24 mouse cellular contexts compared by ENCODE assay signal in the genomic region with DNA sequence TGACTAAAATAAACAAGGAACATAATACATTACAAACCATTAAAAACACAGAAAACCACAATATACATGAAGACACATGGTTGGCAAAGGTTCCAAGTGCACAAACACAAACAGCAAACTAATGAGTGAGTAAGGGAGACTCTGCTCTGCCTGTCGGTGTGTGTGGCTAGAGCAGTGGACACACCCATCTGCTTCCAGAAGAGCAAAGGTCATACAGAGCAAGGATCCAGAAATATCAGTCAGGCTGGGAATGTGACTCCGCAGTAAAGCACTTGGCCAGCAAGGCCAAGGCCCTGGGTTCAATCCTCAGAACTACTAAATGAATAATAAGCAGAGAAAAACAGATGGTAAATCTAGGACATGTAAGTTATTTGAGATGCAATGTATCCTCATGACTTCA. TPM values are rescaled to one million over a fixed set of nuclear protein-coding genes. Genes with fewer than 3 reads are reported as not detected.
DNase-seq lines count a peak whose midpoint lies in the region; ATAC-seq and TF ChIP-seq lines count a peak whose summit lies in the region.
"Had no signal": no experiment of that assay in that cellular context is flagged by ENCODE, and none has a peak within 500 bp of the region (broad histone marks: within the 10 kb centered on the region; RNA-seq: fewer than 3 reads in every experiment).

No protein-coding gene starts in this region.

- 28% methylated on average over 2 of the region's 2 CpGs for WGBS in liver, adult 2 months
- 58% methylated on average over 2 of the region's 2 CpGs for WGBS in liver, embryonic 12.5 days (ENCODE audit: insufficient replicate concordance)
- WGBS in intestine, postnatal 0 days = 27% methylated on average over 2 of the region's 2 CpGs
- WGBS in midbrain, embryonic 15.5 days = 80% methylated on average over 2 of the region's 2 CpGs

- H3K27me3 ChIP-seq in liver, adult 2 months (ENCODE audit: control insufficient read depth, insufficient read depth, low read length) = no peaks in the 10 kb centered on the region
- no peaks in the 10 kb centered on the region for H3K27me3 ChIP-seq in liver, embryonic 12.5 days (replicated peaks)
- H3K27me3 ChIP-seq in intestine, postnatal 0 days (replicated peaks; ENCODE audit: control insufficient read depth, insufficient read depth, low read length) = no peaks in the 10 kb centered on the region
- no peaks in the 10 kb centered on the region for H3K27me3 ChIP-seq in midbrain, embryonic 15.5 days (replicated peaks)
- H3K27me3 ChIP-seq: embryonic facial prominence, embryonic 12.5 days; embryonic facial prominence, embryonic 15.5 days; hindbrain, embryonic 13.5 days had no signal

- no peak overlapping the region for H3K4me2 ChIP-seq in liver, embryonic 12.5 days
- no peak overlapping the region for H3K4me2 ChIP-seq in intestine, postnatal 0 days (replicated peaks; ENCODE audit: low read depth)
- no peak overlapping the region for H3K4me2 ChIP-seq in midbrain, embryonic 15.5 days
- H3K4me2 ChIP-seq: embryonic facial prominence, embryonic 12.5 days; embryonic facial prominence, embryonic 15.5 days; heart, embryonic 11.5 days; hindbrain, embryonic 13.5 days had no signal

- no peak overlapping the region for H3K4me3 ChIP-seq in gastrocnemius, adult 2 months
- H3K4me3 ChIP-seq in liver, adult 2 months (ENCODE audit: insufficient read depth, low read depth, low read length) = no peak overlapping the region
- no peak overlapping the region for H3K4me3 ChIP-seq in liver, embryonic 12.5 days
- H3K4me3 ChIP-seq in intestine, postnatal 0 days (ENCODE audit: low read depth, low read length) = no peak overlapping the region
- no peak overlapping the region for H3K4me3 ChIP-seq in midbrain, embryonic 15.5 days
- H3K4me3 ChIP-seq: embryonic facial prominence, embryonic 12.5 days; embryonic facial prominence, embryonic 15.5 days; hindbrain, embryonic 10.5 days; hindbrain, embryonic 13.5 days had no signal

- TF ChIP-seq CTCF in gastrocnemius, adult 2 months (IDR thresholded peaks at IDR 0.05) = no peak
- no peak for TF ChIP-seq CTCF in liver, adult 2 months (IDR thresholded peaks at IDR 0.05; ENCODE audit: low read depth, low read length)
- no peak for TF ChIP-seq CTCF in intestine, postnatal 0 days (IDR thresholded peaks at IDR 0.05; ENCODE audit: low read depth)

- DNase-seq in gastrocnemius, adult 2 months = no peak
- no peak for DNase-seq in gastrocnemius, postnatal 4 days (ENCODE audit: low spot score in 2 of 2)
- DNase-seq in liver, adult 2 months (ENCODE audit: extremely low read depth, low read depth, low spot score) = peak; percentile 28
- peak; percentile 25 for DNase-seq in yolk sac, embryonic 10.5 days (ENCODE audit: low spot score)
- no peak for DNase-seq in c-Kit-positive CD71-positive TER-119-positive erythroid progenitor cells, embryonic 14.5 days (ENCODE audit: low spot score)
- DNase-seq: adrenal gland, adult 8-10 months; adrenal gland, postnatal 25 days; cerebellum, adult 18-20 months; cerebellum, adult 9-11 months; cerebellum, postnatal 25 days; forebrain, postnatal 0 days; gastrocnemius, postnatal 25 days had no signal

- H3K9me3 ChIP-seq in liver, embryonic 12.5 days (replicated peaks) = no peaks in the 10 kb centered on the region
- no peaks in the 10 kb centered on the region for H3K9me3 ChIP-seq in intestine, postnatal 0 days (ENCODE audit: control insufficient read depth)
- no peaks in the 10 kb centered on the region for H3K9me3 ChIP-seq in midbrain, embryonic 15.5 days
- H3K9me3 ChIP-seq: embryonic facial prominence, embryonic 12.5 days; embryonic facial prominence, embryonic 15.5 days; hindbrain, embryonic 10.5 days; hindbrain, embryonic 13.5 days had no signal

- TF ChIP-seq POLR2A in liver, adult 2 months (IDR thresholded peaks at IDR 0.05; ENCODE audit: extremely low read depth, insufficient read depth, low read length) = no peak

- intact Hi-C loops in gastrocnemius, adult 2 months (cut with DNase I) = loop anchor here (10.0 kb wide), 1 partner anchor 268 kb away; no protein-coding TSS in a partner anchor

- no peak overlapping the region for H3K9ac ChIP-seq in liver, adult 2 months (ENCODE audit: low read depth, low read length)
- no peak overlapping the region for H3K9ac ChIP-seq in liver, embryonic 12.5 days
- H3K9ac ChIP-seq in intestine, postnatal 0 days (ENCODE audit: low read depth, low read length) = no peak overlapping the region
- no peak overlapping the region for H3K9ac ChIP-seq in midbrain, embryonic 15.5 days
- H3K9ac ChIP-seq: embryonic facial prominence, embryonic 12.5 days; embryonic facial prominence, embryonic 15.5 days; forebrain, postnatal 0 days; hindbrain, embryonic 13.5 days had no signal

- no peak for ATAC-seq in liver, embryonic 12.5 days
- ATAC-seq in intestine, postnatal 0 days = peak; percentile 78
- ATAC-seq in midbrain, embryonic 15.5 days (replicated peaks) = no peak
- ATAC-seq: activated CD4-positive, CD25-positive, alpha-beta regulatory T cell, adult 4 months; forebrain, embryonic 14.5 days; forebrain, postnatal 0 days; hindbrain, embryonic 16.5 days had no signal

- no peaks in the 10 kb centered on the region for H3K4me1 ChIP-seq in liver, adult 2 months (ENCODE audit: control insufficient read depth, insufficient read depth, low read length)
- no peaks in the 10 kb centered on the region for H3K4me1 ChIP-seq in liver, embryonic 12.5 days
- no peaks in the 10 kb centered on the region for H3K4me1 ChIP-seq in intestine, postnatal 0 days (replicated peaks; ENCODE audit: control insufficient read depth, insufficient read depth, low read length)
- no peaks in the 10 kb centered on the region for H3K4me1 ChIP-seq in midbrain, embryonic 15.5 days
- H3K4me1 ChIP-seq: embryonic facial prominence, embryonic 12.5 days; embryonic facial prominence, embryonic 15.5 days; hindbrain, embryonic 10.5 days; hindbrain, embryonic 13.5 days had no signal

- 0 out of 2 replicates have a peak overlapping the region, but pooled peaks have one; percentile 1 for H3K27ac ChIP-seq in gastrocnemius, adult 2 months
- no peak overlapping the region for H3K27ac ChIP-seq in liver, adult 2 months (replicated peaks; ENCODE audit: insufficient read depth, low read depth, low read length)
- no peak overlapping the region for H3K27ac ChIP-seq in liver, embryonic 12.5 days
- no peak overlapping the region for H3K27ac ChIP-seq in intestine, postnatal 0 days (ENCODE audit: low read depth, low read length)
- H3K27ac ChIP-seq in midbrain, embryonic 15.5 days = no peak overlapping the region
- H3K27ac ChIP-seq: embryonic facial prominence, embryonic 12.5 days; embryonic facial prominence, embryonic 15.5 days; hindbrain, embryonic 10.5 days; hindbrain, embryonic 13.5 days had no signal

- no peaks in the 10 kb centered on the region for H3K36me3 ChIP-seq in liver, adult 2 months (ENCODE audit: control insufficient read depth, insufficient read depth, low read length)
- H3K36me3 ChIP-seq in liver, embryonic 12.5 days = no peaks in the 10 kb centered on the region
- no peaks in the 10 kb centered on the region for H3K36me3 ChIP-seq in intestine, postnatal 0 days (ENCODE audit: control insufficient read depth, insufficient read depth)
- no peaks in the 10 kb centered on the region for H3K36me3 ChIP-seq in midbrain, embryonic 15.5 days (replicated peaks)
- H3K36me3 ChIP-seq: embryonic facial prominence, embryonic 12.5 days; embryonic facial prominence, embryonic 15.5 days; hindbrain, embryonic 10.5 days; hindbrain, embryonic 13.5 days had no signal

- H3K79me2 ChIP-seq in liver, adult 2 months (ENCODE audit: control insufficient read depth, insufficient read depth, low read length) = no peaks in the 10 kb centered on the region

RNA-seq across cellular contexts. Expression of a gene that starts 27.6 kb away (rescaled TPM):
- 10 to 100 TPM; 55.4 to 64.8 TPM for total RNA-seq in gastrocnemius, adult 2 months (2021)
- 10 to 100 TPM; 27.4 to 30.2 TPM for total RNA-seq in gastrocnemius, postnatal 4 days (2021)
- 0.46 and 0.47 TPM in 2 replicates for total RNA-seq in liver, adult 2 months (2014; rRNA removed)
- polyA plus RNA-seq in liver, adult 2 months (2012; rRNA removed) = 0.16 and 0.19 TPM in 2 replicates
- polyA plus RNA-seq in liver, embryonic 12.5 days (2016; fragmentation: Nextera tagmentation; extraction: Ambion mirVana) = 0.26 and 0.36 TPM in 2 replicates
- 0.81 and 0.88 TPM in 2 replicates for polyA plus RNA-seq in intestine, postnatal 0 days (2015; fragmentation: Nextera tagmentation; extraction: Ambion mirVana)
- 2.1 and 2.3 TPM in 2 replicates for polyA plus RNA-seq in midbrain, embryonic 15.5 days (2015; fragmentation: Nextera tagmentation; extraction: Ambion mirVana)
- total RNA-seq: granulocyte monocyte progenitor cell, adult 5-6 weeks had no signal

Comparison
In these comparisons a context has a peak if more than half of its experiments do, and no peak if none do; other contexts are left out.
1. DNase-seq: peak in liver, adult 2 months (single experiment) and yolk sac, embryonic 10.5 days (single experiment); none in gastrocnemius, adult 2 months (single experiment), gastrocnemius, postnatal 4 days (0 of 2) and c-Kit-positive CD71-positive TER-119-positive erythroid progenitor cells, embryonic 14.5 days (single experiment).